Mouse (Mus musculus) kidney, embryonic 14.5 days (tissue): ENCODE data around the gene AU022252. TPM values are rescaled to one million over a fixed set of nuclear protein-coding genes. Genes with fewer than 3 reads are reported as not detected.
A peak's percentile ranks its signal among the peaks of the same experiment; 100 is the strongest.

Experiments
- ATAC-seq: fragments of 200-750 bp; cut with Nextera tagmentation; 2 replicates; pipeline ENCODE4 v1.8.0; 2017; ENCODE audit warnings: moderate number of reproducible peaks, mild to moderate bottlenecking, moderate TSS enrichment, moderate library complexity; ENCODE audit not compliant: low FRiP score, low TSS enrichment
- H3K27ac ChIP-seq: fragments of 300-500 bp; sonication (generic); 2 replicates; pipeline ENCODE4 v1.5.1; 2014; ENCODE audit warnings: low read depth, mild to moderate bottlenecking, low read length, moderate library complexity, mixed read lengths
- H3K27me3 ChIP-seq: fragments of 300-500 bp; sonication (generic); 2 replicates; pipeline ENCODE4 v1.6.1; 2014; ENCODE audit warnings: mild to moderate bottlenecking, low read length; ENCODE audit not compliant: control insufficient read depth, insufficient read depth
- H3K36me3 ChIP-seq: fragments of 300-500 bp; sonication (generic); 2 replicates; pipeline ENCODE4 v1.6.1; 2014; ENCODE audit warnings: low read length, mixed read lengths; ENCODE audit not compliant: control insufficient read depth, insufficient read depth
- H3K4me1 ChIP-seq: fragments of 300-500 bp; sonication (generic); 2 replicates; pipeline ENCODE4 v1.6.1; 2014; ENCODE audit warnings: low read length, mixed read lengths; ENCODE audit not compliant: control insufficient read depth, insufficient read depth
- H3K4me2 ChIP-seq: fragments of 300-500 bp; sonication (generic); replicated peaks from 2 replicates; pipeline ENCODE4 v1.6.1; 2014; ENCODE audit warnings: low read depth, mild to moderate bottlenecking, low read length
- H3K4me3 ChIP-seq: fragments of 300-500 bp; sonication (generic); 2 replicates; pipeline ENCODE4 v1.5.1; 2014; ENCODE audit warnings: mild to moderate bottlenecking, low read length
- H3K9ac ChIP-seq: fragments of 300-500 bp; sonication (generic); 2 replicates; pipeline ENCODE4 v1.6.1; 2014; ENCODE audit warnings: low read depth, mild to moderate bottlenecking, low read length, moderate library complexity
- H3K9me3 ChIP-seq: fragments of 300-500 bp; sonication (generic); 2 replicates; pipeline ENCODE4 v1.6.1; 2016; ENCODE audit warnings: low read length; ENCODE audit not compliant: control insufficient read depth
- WGBS: fragments of 180-500 bp; shearing (Covaris S2); extraction: QIAGEN DNeasy Blood & Tissue Kit; methylation state at CpG from one replicate; pipeline ENCODE4 v1.1.7; 2014; 5-methylcytosine and 5-hydroxymethylcytosine counted together
- polyA plus RNA-seq: library from polyadenylated mRNA; unstranded; fragments of >200 nt; fragmentation: Nextera tagmentation; extraction: Ambion mirVana; gene quantifications from 2 replicates; pipeline ENCODE4 v1.2.1, GENCODE M21; 2014

AU022252 gene
- polyA plus RNA-seq, 1 experiment from 2014 or later: 33.6 TPM

GRCm38 (mm10) chr4:119194909-119195581 lies 37.5 kb downstream of the AU022252 start, which contains the start of gene Svbp:
Gene Svbp (plus strand): TSS chr4:119195306.
- H3K9me3 ChIP-seq: no peaks in the 10 kb centered on the region
- peaks cover 9% of the 10 kb centered on the region; the same call in 1 of the 2 replicates for H3K36me3 ChIP-seq
- no peaks in the 10 kb centered on the region for H3K27me3 ChIP-seq
- under 1% methylated on average over 45 of the region's 47 CpGs for WGBS
- peak within 1 kb of the TSS; percentile 87 for H3K4me3 ChIP-seq
- no peaks in the 10 kb centered on the region for H3K4me1 ChIP-seq
- peak within 1 kb of the TSS; percentile 72 for H3K4me2 ChIP-seq
- peak; percentile 97 for ATAC-seq
- H3K27ac ChIP-seq: peak within 1 kb of the TSS; percentile 24; the same call in 1 of the 2 replicates
- peak within 1 kb of the TSS; percentile 85 for H3K9ac ChIP-seq

GRCm38 (mm10) chr4:119192757-119193156 lies 39.8 kb downstream of the AU022252 start:
- 93% methylated on average over 4 of the region's 4 CpGs for WGBS
- no peak overlapping the region for H3K27ac ChIP-seq
- H3K9me3 ChIP-seq: no peaks in the 10 kb centered on the region
- no peak overlapping the region for H3K4me3 ChIP-seq
- ATAC-seq: no peak
- H3K4me2 ChIP-seq: no peak overlapping the region
- no peaks in the 10 kb centered on the region for H3K27me3 ChIP-seq
- H3K36me3 ChIP-seq: 0 out of 2 replicates have a peak, but pooled peaks cover 3% of the 10 kb centered on the region
- H3K4me1 ChIP-seq: no peaks in the 10 kb centered on the region
- no peak overlapping the region for H3K9ac ChIP-seq

- Histone ChIP-seq H3K27ac (no peak overlapping the region), H3K4me1 (no peaks in the 10 kb centered on the region), H3K27me3 (no peaks in the 10 kb centered on the region), H3K4me3 (no peak overlapping the region), H3K9ac (no peak overlapping the region), H3K36me3 (no peaks in the 10 kb centered on the region), H3K9me3 (no peaks in the 10 kb centered on the region), H3K4me2 (no peak overlapping the region)
- ATAC-seq: no peak
- WGBS: 66% methylated on average over 3 of the region's 3 CpGs
These were observed 41.2 kb downstream of the AU022252 start for GRCm38 (mm10) chr4:119191273-119191672.

- Histone ChIP-seq H3K4me2 (no peak overlapping the region), H3K36me3 (no peaks in the 10 kb centered on the region), H3K27me3 (no peaks in the 10 kb centered on the region), H3K9me3 (no peaks in the 10 kb centered on the region), H3K9ac (no peak overlapping the region), H3K4me3 (no peak overlapping the region), H3K27ac (no peak overlapping the region), H3K4me1 (no peaks in the 10 kb centered on the region)
- WGBS: 85% methylated on average over 8 of the region's 8 CpGs
- ATAC-seq: no peak
These were observed 41.9 kb downstream of the AU022252 start for GRCm38 (mm10) chr4:119190618-119191017.

GRCm38 (mm10) chr4:119189864-119190263 lies 42.6 kb downstream of the AU022252 start, which contains the start of gene Ermap:
Gene Ermap (minus strand): TSS chr4:119190011.
- Histone ChIP-seq H3K4me2 (no peak within 1 kb of the TSS), H3K9ac (no peak within 1 kb of the TSS), H3K27me3 (no peaks in the 10 kb centered on the region), H3K36me3 (no peaks in the 10 kb centered on the region), H3K9me3 (no peaks in the 10 kb centered on the region), H3K4me3 (no peak within 1 kb of the TSS), H3K4me1 (no peaks in the 10 kb centered on the region), H3K27ac (no peak within 1 kb of the TSS)
- ATAC-seq: no peak
- WGBS: 71% methylated on average over 6 of the region's 6 CpGs

GRCm38 (mm10) chr4:119189392-119189791 lies 43.1 kb downstream of the AU022252 start:
- no peak for ATAC-seq
- Histone ChIP-seq H3K4me1 (no peaks in the 10 kb centered on the region), H3K4me2 (no peak overlapping the region), H3K9me3 (no peaks in the 10 kb centered on the region), H3K27me3 (no peaks in the 10 kb centered on the region), H3K36me3 (no peaks in the 10 kb centered on the region), H3K27ac (no peak overlapping the region), H3K4me3 (no peak overlapping the region), H3K9ac (no peak overlapping the region)
- 84% methylated on average over 6 of the region's 6 CpGs for WGBS

GRCm38 (mm10) chr4:119188060-119188785 lies 44.3 kb downstream of the AU022252 start:
- no peaks in the 10 kb centered on the region for H3K27me3 ChIP-seq
- H3K4me3 ChIP-seq: no peak overlapping the region
- WGBS: 45% methylated on average over 11 of the region's 11 CpGs
- ATAC-seq: no peak
- H3K4me1 ChIP-seq: no peaks in the 10 kb centered on the region
- H3K4me2 ChIP-seq: no peak overlapping the region
- H3K36me3 ChIP-seq: no peaks in the 10 kb centered on the region
- no peak overlapping the region for H3K9ac ChIP-seq
- H3K27ac ChIP-seq: no peak overlapping the region
- no peaks in the 10 kb centered on the region for H3K9me3 ChIP-seq

GRCm38 (mm10) chr4:119185771-119186170 lies 46.7 kb downstream of the AU022252 start:
- H3K4me2 ChIP-seq: no peak overlapping the region
- 83% methylated on average over 4 of the region's 4 CpGs for WGBS

GRCm38 (mm10) chr4:119183525-119183924 lies 49.0 kb downstream of the AU022252 start:
- Histone ChIP-seq H3K4me1 (no peaks in the 10 kb centered on the region), H3K27me3 (no peaks in the 10 kb centered on the region), H3K27ac (no peak overlapping the region), H3K36me3 (no peaks in the 10 kb centered on the region), H3K9ac (no peak overlapping the region), H3K4me2 (no peak overlapping the region), H3K9me3 (no peaks in the 10 kb centered on the region), H3K4me3 (no peak overlapping the region)
- no peak for ATAC-seq
- 56% methylated on average over 1 of the region's 1 CpGs for WGBS

More at GRCm38 (mm10) chr4:119185771-119186170, 46.7 kb downstream of the AU022252 start:
- no peak for ATAC-seq
- no peak overlapping the region for H3K9ac ChIP-seq
- H3K27ac ChIP-seq: no peak overlapping the region
- no peak overlapping the region for H3K4me3 ChIP-seq
- H3K9me3 ChIP-seq: no peaks in the 10 kb centered on the region
- H3K4me1 ChIP-seq: no peaks in the 10 kb centered on the region
- H3K27me3 ChIP-seq: no peaks in the 10 kb centered on the region
- H3K36me3 ChIP-seq: no peaks in the 10 kb centered on the region
